26 mouse cellular contexts compared by ENCODE assay signal in the genomic region with DNA sequence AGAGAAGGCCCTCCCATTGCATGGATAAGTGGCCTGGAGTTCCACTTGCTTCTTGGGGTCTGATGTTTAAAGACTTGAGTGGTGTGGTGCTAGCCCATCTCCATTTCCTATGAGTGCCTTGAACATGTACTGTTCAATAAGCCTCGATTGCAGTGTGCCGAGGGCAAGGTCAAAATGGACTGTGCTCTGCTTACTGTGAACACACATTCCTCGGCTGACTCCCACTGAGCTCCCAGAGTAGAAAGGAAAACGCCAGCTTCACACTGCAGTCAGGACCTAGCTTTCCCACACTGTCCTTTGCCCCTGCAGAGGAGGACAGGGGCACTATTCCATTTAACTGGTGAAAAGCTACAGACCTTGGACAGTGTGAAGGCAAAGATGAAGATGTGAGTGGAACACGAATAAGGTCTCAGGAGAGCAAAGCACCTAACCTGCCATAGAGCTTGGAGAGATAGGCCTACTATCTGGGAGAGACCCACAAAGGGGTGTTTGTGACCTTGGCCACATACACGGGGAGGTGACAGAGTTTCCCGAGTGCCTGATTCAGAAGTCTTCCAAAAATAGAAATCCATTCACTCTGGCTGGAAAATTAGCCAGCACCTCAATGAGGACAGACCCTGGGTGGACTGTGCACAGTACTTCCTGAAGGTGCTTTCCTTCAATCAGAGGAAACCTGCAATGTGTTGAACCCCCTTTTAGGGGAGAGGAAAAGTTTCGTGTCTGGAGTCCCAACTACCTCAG. TPM values are rescaled to one million over a fixed set of nuclear protein-coding genes. Genes with fewer than 3 reads are reported as not detected.
DNase-seq lines count a peak whose midpoint lies in the region; ATAC-seq lines count a peak whose summit lies in the region.
"Had no signal": no experiment of that assay in that cellular context is flagged by ENCODE, and none has a peak within 500 bp of the region (broad histone marks: within the 10 kb centered on the region; RNA-seq: fewer than 3 reads in every experiment).

No protein-coding gene starts in this region.

- intact Hi-C loops in heart, postnatal 14 days (cut with DNase I) = no loop called here

- H3K4me1 ChIP-seq in heart, embryonic 10.5 days = peaks cover 37% of the 10 kb centered on the region
- H3K4me1 ChIP-seq in heart, embryonic 15.5 days (replicated peaks) = peaks cover 33% of the 10 kb centered on the region

- H3K9ac ChIP-seq in heart, embryonic 15.5 days = no peak overlapping the region
- H3K9ac ChIP-seq: embryonic facial prominence, embryonic 12.5 days; hindbrain, embryonic 14.5 days; neural tube, embryonic 12.5 days had no signal

- peak; percentile 41; the same call in 1 of the 2 replicates for ATAC-seq in heart, embryonic 15.5 days (replicated peaks; ENCODE audit: insufficient number of reproducible peaks, insufficient read depth, low FRiP score, low read depth)
- ATAC-seq: forebrain, embryonic 16.5 days had no signal

- no peak overlapping the region for H3K4me3 ChIP-seq in heart, embryonic 10.5 days
- H3K4me3 ChIP-seq in heart, embryonic 15.5 days = no peak overlapping the region
- H3K4me3 ChIP-seq: embryonic facial prominence, embryonic 12.5 days; neural tube, embryonic 12.5 days had no signal

- H3K9me3 ChIP-seq in heart, embryonic 10.5 days = no peaks in the 10 kb centered on the region
- no peaks in the 10 kb centered on the region for H3K9me3 ChIP-seq in heart, embryonic 15.5 days (replicated peaks)
- H3K9me3 ChIP-seq: embryonic facial prominence, embryonic 12.5 days; neural tube, embryonic 12.5 days had no signal

- peak overlapping the region; percentile 69 for H3K27ac ChIP-seq in heart, embryonic 10.5 days
- H3K27ac ChIP-seq in heart, embryonic 15.5 days = peak overlapping the region; percentile 92
- H3K27ac ChIP-seq: embryonic facial prominence, embryonic 12.5 days; hindbrain, embryonic 14.5 days; macrophage; neural tube, embryonic 12.5 days had no signal

- H3K27me3 ChIP-seq in heart, embryonic 10.5 days (ENCODE audit: insufficient read depth, poor library complexity, severe bottlenecking) = peaks cover 37% of the 10 kb centered on the region
- H3K27me3 ChIP-seq in heart, embryonic 15.5 days = peaks cover 19% of the 10 kb centered on the region

- peak overlapping the region; percentile 64 for H3K4me2 ChIP-seq in heart, embryonic 15.5 days
- H3K4me2 ChIP-seq: embryonic facial prominence, embryonic 12.5 days; hindbrain, embryonic 14.5 days; midbrain, embryonic 11.5 days had no signal

- DNase-seq in heart, embryonic 10.5 days (ENCODE audit: low spot score) = peak; percentile 75
- DNase-seq in heart, postnatal 14 days = no peak
- DNase-seq in testis, postnatal 10 days (ENCODE audit: low spot score) = peak; percentile 30
- no peak for DNase-seq in testis, postnatal 14 days (ENCODE audit: low spot score)
- no peak for DNase-seq in ovary, postnatal 10 days (ENCODE audit: low spot score)
- DNase-seq in retina, postnatal 1 day = no peak
- DNase-seq: adrenal gland, postnatal 25 days; cerebellum, adult 2 months; kidney, postnatal 4 days; liver; lung, adult 18-20 months; right cerebral cortex, postnatal 25 days; thymus, postnatal 36 days had no signal

- H3K36me3 ChIP-seq in heart, embryonic 10.5 days = no peaks in the 10 kb centered on the region
- H3K36me3 ChIP-seq in heart, embryonic 15.5 days = no peaks in the 10 kb centered on the region
- H3K36me3 ChIP-seq: embryonic facial prominence, embryonic 12.5 days; neural tube, embryonic 12.5 days had no signal

- whole genome bisulfite sequencing in heart, embryonic 10.5 days = 43% methylated on average over 8 of the region's 8 CpGs
- 36% methylated on average over 8 of the region's 8 CpGs for WGBS in heart, embryonic 15.5 days

RNA-seq across cellular contexts. Expression of a gene that starts 15.9 kb away (rescaled TPM):
- polyA plus RNA-seq in heart, embryonic 10.5 days (2016; fragmentation: Nextera tagmentation; extraction: Ambion mirVana) = 1.5 and 2.8 TPM in 2 replicates
- 1 to 10 TPM; 6.0 to 8.4 TPM for total RNA-seq in heart, postnatal 14 days (2021)
- polyA plus RNA-seq in heart, embryonic 15.5 days (2015; fragmentation: Nextera tagmentation; extraction: Ambion mirVana) = 4.1 and 4.3 TPM in 2 replicates
- total RNA-seq: monocyte, adult 5-6 weeks had no signal
- polyA plus RNA-seq: macrophage had no signal

RNA-seq across cellular contexts. Expression of a gene that starts 17.2 kb away (rescaled TPM):
- 11.4 and 12.3 TPM in 2 replicates for polyA plus RNA-seq in heart, embryonic 10.5 days (2016; fragmentation: Nextera tagmentation; extraction: Ambion mirVana)
- total RNA-seq in heart, postnatal 14 days (2021) = 10 to 100 TPM; 68.7 to 78.0 TPM
- 17.7 and 18.2 TPM in 2 replicates for polyA plus RNA-seq in heart, embryonic 15.5 days (2015; fragmentation: Nextera tagmentation; extraction: Ambion mirVana)

RNA-seq across cellular contexts. Expression of a gene that starts 37.0 kb away (rescaled TPM):
- 0.25 and 0.70 TPM in 2 replicates for polyA plus RNA-seq in heart, embryonic 10.5 days (2016; fragmentation: Nextera tagmentation; extraction: Ambion mirVana)
- total RNA-seq in heart, postnatal 14 days (2021) = not detected
- polyA plus RNA-seq in heart, embryonic 15.5 days (2015; fragmentation: Nextera tagmentation; extraction: Ambion mirVana) = 0.18 and 0.42 TPM in 2 replicates
- total RNA-seq: adrenal gland, postnatal 25 days; gastrocnemius, postnatal 36 days; layer of hippocampus, postnatal 10 days; left cerebral cortex, postnatal 10 days; monocyte, adult 5-6 weeks had no signal
- polyA plus RNA-seq: cerebellum, adult 2 months; intestine, embryonic 16.5 days had no signal

RNA-seq across cellular contexts. Expression of a gene that starts 58.4 kb away (rescaled TPM):
- polyA plus RNA-seq in heart, embryonic 10.5 days (2016; fragmentation: Nextera tagmentation; extraction: Ambion mirVana) = 0.16 and 0.24 TPM in 2 replicates
- total RNA-seq in heart, postnatal 14 days (2021) = 1 to 10 TPM; 4.0 to 4.1 TPM
- polyA plus RNA-seq in heart, embryonic 15.5 days (2015; fragmentation: Nextera tagmentation; extraction: Ambion mirVana) = 0.20 and 0.41 TPM in 2 replicates
- total RNA-seq: adrenal gland, postnatal 25 days; ES-E14; monocyte, adult 5-6 weeks had no signal
- polyA plus RNA-seq: macrophage had no signal

Comparison
In these comparisons a context has a peak if more than half of its experiments do, and no peak if none do; other contexts are left out.
1. DNase-seq: peak in heart, embryonic 10.5 days (single experiment) and testis, postnatal 10 days (single experiment); none in heart, postnatal 14 days (0 of 2), testis, postnatal 14 days (single experiment), ovary, postnatal 10 days (single experiment) and retina, postnatal 1 day (single experiment).